Mouse (Mus musculus) heart, embryonic 14.5 days (tissue): ENCODE results near the gene Parvb. TPM values are rescaled to one million over a fixed set of nuclear protein-coding genes. Genes with fewer than 3 reads are reported as not detected.
A peak's percentile ranks its signal among the peaks of the same experiment; 100 is the strongest.

Source experiments
- ATAC-seq: fragments of 200-750 bp; cut with Nextera tagmentation; 2 replicates; pipeline ENCODE4 v1.8.0; 2017; ENCODE audit warnings: low read depth, moderate TSS enrichment; ENCODE audit not compliant: insufficient number of reproducible peaks, insufficient read depth, low FRiP score
- H3K27ac ChIP-seq, 2 experiments: fragments of 200-500 bp in 1 of 2; fragments of 300-500 bp in 1 of 2; sonication (generic) in 1 of 2; replicated peaks in 1 of 2; 2 replicates each; pipeline ENCODE4 v1.5.1; 2012 to 2014; ENCODE audit warnings: low read depth in 2 of 2, low read length in 2 of 2, control low read depth in 1 of 2, mild to moderate bottlenecking in 1 of 2, mixed read lengths in 1 of 2; ENCODE audit not compliant: control insufficient read depth in 1 of 2, insufficient read depth in 1 of 2
- H3K27me3 ChIP-seq: fragments of 300-500 bp; sonication (generic); 2 replicates; pipeline ENCODE4 v1.6.1; 2014; ENCODE audit warnings: mild to moderate bottlenecking, low read length, control low read depth; ENCODE audit not compliant: control insufficient read depth, insufficient read depth
- H3K36me3 ChIP-seq: fragments of 300-500 bp; sonication (generic); 2 replicates; pipeline ENCODE4 v1.6.1; 2014; ENCODE audit warnings: mild to moderate bottlenecking, control low read depth, low read length, mixed read lengths; ENCODE audit not compliant: control insufficient read depth, insufficient read depth
- H3K4me1 ChIP-seq, 2 experiments: fragments of 200-500 bp in 1 of 2; fragments of 300-500 bp in 1 of 2; sonication (generic) in 1 of 2; 2 replicates each; pipeline ENCODE4 v1.6.1; 2012 to 2014; ENCODE audit warnings: low read length in 2 of 2, control low read depth in 1 of 2, mixed read lengths in 1 of 2; ENCODE audit not compliant: control insufficient read depth in 2 of 2, insufficient read depth in 2 of 2
- H3K4me2 ChIP-seq: fragments of 300-500 bp; sonication (generic); 2 replicates; pipeline ENCODE4 v1.6.1; 2014; ENCODE audit warnings: mild to moderate bottlenecking, low read length
- H3K4me3 ChIP-seq, 2 experiments: fragments of 200-500 bp in 1 of 2; fragments of 300-500 bp in 1 of 2; sonication (generic) in 1 of 2; 2 replicates each; pipeline ENCODE4 v1.5.1; 2012 to 2014; ENCODE audit warnings: low read length in 2 of 2, mild to moderate bottlenecking in 2 of 2, control low read depth in 1 of 2, low read depth in 1 of 2, moderate library complexity in 1 of 2; ENCODE audit not compliant: control insufficient read depth in 1 of 2, insufficient read depth in 1 of 2
- H3K9ac ChIP-seq: fragments of 300-500 bp; sonication (generic); 2 replicates; pipeline ENCODE4 v1.6.1; 2014; ENCODE audit warnings: mild to moderate bottlenecking, low read length
- H3K9me3 ChIP-seq: fragments of 300-500 bp; sonication (generic); 2 replicates; pipeline ENCODE4 v1.6.1; 2016; ENCODE audit warnings: low read length, control low read depth; ENCODE audit not compliant: control insufficient read depth
- WGBS: fragments of 180-500 bp; shearing (Covaris S2); extraction: QIAGEN DNeasy Blood & Tissue Kit; methylation state at CpG from one replicate; pipeline ENCODE4 v1.1.7; 2014; 5-methylcytosine and 5-hydroxymethylcytosine counted together
- polyA plus RNA-seq: library from polyadenylated mRNA; unstranded; fragments of >200 nt; fragmentation: Nextera tagmentation; extraction: Ambion mirVana; gene quantifications from 2 replicates; pipeline ENCODE4 v1.2.1, GENCODE M21; 2014

Parvb gene
- 15.1 and 18.5 TPM in 2 replicates for polyA plus RNA-seq

GRCm38 (mm10) chr15:84231721-84232561, at the start of gene Parvb:
Gene Parvb (plus strand): TSS chr15:84232043.
- H3K9ac ChIP-seq = peak within 1 kb of the TSS; percentile 80
- peaks cover 15 to 20% of the 10 kb centered on the region in 2 experiments for H3K4me1 ChIP-seq
- no peaks in the 10 kb centered on the region for H3K27me3 ChIP-seq
- ATAC-seq = peak; percentile 69
- 0 out of 2 replicates have a peak, but pooled peaks cover 3% of the 10 kb centered on the region for H3K36me3 ChIP-seq
- H3K9me3 ChIP-seq = no peaks in the 10 kb centered on the region
- peak within 1 kb of the TSS; percentile 85 for H3K4me2 ChIP-seq
- under 1% methylated on average over 52 of the region's 53 CpGs for WGBS
- H3K27ac ChIP-seq = peak within 1 kb of the TSS; percentile 52 to 81
- peak within 1 kb of the TSS; percentile 63 to 65 for H3K4me3 ChIP-seq

DNA sequence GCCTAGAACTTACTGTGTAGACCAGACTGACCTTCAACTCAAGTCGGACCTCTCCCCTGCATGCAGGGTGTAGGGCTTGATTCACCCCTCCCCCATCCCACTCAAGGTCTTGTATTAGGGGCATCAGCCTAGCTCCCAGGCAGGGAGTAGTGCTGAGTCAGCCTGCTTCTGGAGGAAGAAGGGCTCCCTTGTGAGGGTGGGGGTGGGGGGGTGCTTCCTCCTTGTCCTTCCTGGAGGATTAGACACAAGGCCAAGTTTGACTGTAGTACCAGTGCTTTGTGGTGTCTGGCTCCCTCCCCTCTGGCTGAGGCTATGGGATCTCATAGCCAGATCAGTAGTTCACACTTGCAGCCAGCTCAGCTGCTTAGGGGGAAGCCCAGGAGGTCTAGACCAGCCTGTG, 47.9 kb upstream of the Parvb start:
- Histone ChIP-seq H3K27me3 (peaks cover 11% of the 10 kb centered on the region; the same call in 1 of the 2 replicates), H3K9ac (no peak overlapping the region), H3K27ac (no peak overlapping the region), H3K4me1 (peaks cover 0 to 3% of the 10 kb centered on the region in 2 experiments; a peak in 1 of 4 replicates), H3K4me2 (no peak overlapping the region), H3K4me3 (no peak overlapping the region), H3K9me3 (no peaks in the 10 kb centered on the region), H3K36me3 (no peaks in the 10 kb centered on the region)
- WGBS = 12% methylated on average over 1 of the region's 1 CpGs
- no peak for ATAC-seq

- H3K9ac ChIP-seq = no peak overlapping the region
- H3K27ac ChIP-seq = no peak overlapping the region
- H3K4me1 ChIP-seq = peaks cover 0 to 3% of the 10 kb centered on the region in 2 experiments; a peak in 1 of 4 replicates
- H3K27me3 ChIP-seq = peaks cover 11% of the 10 kb centered on the region; the same call in 1 of the 2 replicates
- no peak overlapping the region for H3K4me3 ChIP-seq
- no peaks in the 10 kb centered on the region for H3K9me3 ChIP-seq
- 44% methylated on average over 4 of the region's 4 CpGs for WGBS
- H3K36me3 ChIP-seq = no peaks in the 10 kb centered on the region
- H3K4me2 ChIP-seq = no peak overlapping the region
- ATAC-seq = no peak
Measured at GRCm38 (mm10) chr15:84186196-84186595, 45.6 kb upstream of the Parvb start.

DNA sequence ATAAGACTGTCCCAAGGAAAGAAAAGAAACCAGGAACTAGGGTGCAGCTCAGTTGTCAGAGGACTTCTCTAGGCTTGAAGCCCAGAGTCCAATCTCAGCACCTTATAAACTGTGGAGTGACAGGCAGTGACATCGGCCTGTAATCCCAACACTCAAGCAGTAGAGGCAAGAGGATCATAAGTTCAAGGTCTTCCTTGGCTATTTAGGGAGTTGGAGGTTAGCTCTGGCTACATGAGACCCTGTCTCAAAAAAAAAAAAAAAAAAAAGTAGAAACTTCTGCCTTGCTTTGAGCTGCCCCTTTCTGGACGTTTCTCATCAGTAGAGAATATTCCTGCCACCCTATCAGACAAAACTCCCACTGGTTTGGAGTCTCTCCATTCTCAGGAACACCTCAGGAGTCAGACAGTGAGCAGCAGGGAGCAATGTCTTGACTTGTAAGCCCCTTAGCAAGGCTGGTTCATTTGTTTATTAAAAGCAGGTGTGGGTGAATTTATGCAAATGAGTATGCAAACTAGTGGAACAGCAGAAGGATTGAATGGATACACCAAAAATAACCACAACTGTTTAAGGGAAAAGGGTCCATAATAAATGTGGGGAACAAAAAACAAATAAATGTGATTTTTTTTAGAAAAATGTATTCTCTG, 42.8 kb upstream of the Parvb start:
- Histone ChIP-seq H3K4me1 (peaks cover 7% of the 10 kb centered on the region in 2 experiments), H3K27me3 (no peaks in the 10 kb centered on the region), H3K27ac (no peak overlapping the region), H3K36me3 (no peaks in the 10 kb centered on the region), H3K4me3 (no peak overlapping the region), H3K9ac (no peak overlapping the region), H3K4me2 (no peak overlapping the region), H3K9me3 (no peaks in the 10 kb centered on the region)
- WGBS = 53% methylated on average over 2 of the region's 2 CpGs
- ATAC-seq = no peak

DNA sequence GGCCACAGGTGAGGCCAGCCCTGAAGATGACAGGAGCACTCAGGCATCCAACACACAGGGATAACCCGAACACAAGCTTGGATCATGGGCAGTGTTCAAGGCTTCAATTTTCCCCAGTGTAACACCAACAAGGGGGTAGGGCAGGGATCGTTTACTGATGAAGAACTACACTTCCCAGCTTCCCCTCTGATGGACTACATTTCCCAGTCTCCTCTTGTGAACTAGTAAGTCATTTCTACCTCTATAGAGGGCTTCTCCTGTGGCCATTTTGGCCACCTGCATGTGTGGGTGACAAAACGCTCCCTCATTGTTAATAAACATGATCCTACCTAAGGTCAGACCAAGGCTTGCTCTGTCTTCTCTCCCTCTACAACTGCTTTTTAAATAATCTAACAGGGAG, 42.0 kb upstream of the Parvb start:
- no peak overlapping the region for H3K4me2 ChIP-seq
- no peak overlapping the region for H3K9ac ChIP-seq

GRCm38 (mm10) chr15:84191724-84192057, 40.2 kb upstream of the Parvb start:
- no peak for ATAC-seq
- Histone ChIP-seq H3K4me3 (peak overlapping the region; percentile 85 to 93), H3K9ac (peak overlapping the region; percentile 95), H3K27me3 (no peaks in the 10 kb centered on the region), H3K27ac (peak overlapping the region; percentile 49 to 99; a peak in 3 of 4 replicates), H3K4me1 (peaks cover 4 to 7% of the 10 kb centered on the region in 2 experiments), H3K4me2 (peak overlapping the region; percentile 79), H3K36me3 (peaks cover 18% of the 10 kb centered on the region), H3K9me3 (no peaks in the 10 kb centered on the region)
- WGBS = 2% methylated on average over 9 of the region's 9 CpGs

More for the DNA sequence above, 42.0 kb upstream of the Parvb start:
- Histone ChIP-seq H3K27ac (no peak overlapping the region), H3K4me3 (no peak overlapping the region), H3K9me3 (no peaks in the 10 kb centered on the region), H3K36me3 (no peaks in the 10 kb centered on the region), H3K4me1 (peaks cover 4 to 7% of the 10 kb centered on the region in 2 experiments), H3K27me3 (no peaks in the 10 kb centered on the region)
- no peak for ATAC-seq
- WGBS = 40% methylated on average over 3 of the region's 3 CpGs

DNA sequence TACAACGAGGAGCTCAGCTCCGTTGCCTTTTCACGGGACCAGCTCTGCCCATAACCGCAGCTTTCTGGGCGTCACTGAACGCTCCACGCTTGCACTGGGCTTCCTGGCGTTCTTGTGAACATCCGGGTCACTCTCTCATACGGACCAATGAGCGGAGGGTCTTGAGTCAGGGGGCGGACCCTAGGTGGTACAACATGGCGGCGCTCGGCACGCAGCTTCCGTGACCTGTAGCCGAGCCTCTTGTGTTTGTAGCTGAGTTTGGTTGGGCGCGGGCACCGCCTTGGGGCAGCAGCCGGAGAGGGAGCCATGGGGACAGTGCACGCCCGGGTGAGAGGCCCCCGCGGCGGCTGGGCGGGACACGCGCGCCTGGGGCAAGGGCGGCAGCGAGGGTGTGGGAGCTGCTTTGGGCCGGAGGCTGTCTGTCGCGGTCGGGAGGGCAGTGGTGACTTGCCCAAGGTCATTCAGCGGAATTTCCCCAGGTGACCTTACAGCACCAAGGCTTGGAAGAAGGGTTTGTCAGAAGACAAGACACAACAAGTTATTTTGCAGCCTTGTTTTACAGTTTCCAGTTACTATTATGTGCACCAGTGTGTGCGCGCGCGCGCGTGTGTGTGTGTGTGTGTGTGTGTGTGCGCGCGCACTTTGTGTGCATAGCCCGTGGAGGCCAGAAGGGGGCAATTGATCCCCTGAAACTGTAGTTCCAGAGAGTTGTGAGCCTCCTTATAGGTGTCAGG, 39.6 kb upstream of the Parvb start, which contains the start of gene Samm50:
Gene Samm50, plus strand, starts transcription at position 184 of the 734 bp plus-strand sequence.
- peak within 1 kb of the TSS; percentile 95 for H3K9ac ChIP-seq
- peak within 1 kb of the TSS; percentile 85 to 93 for H3K4me3 ChIP-seq
- WGBS = 3% methylated on average over 48 of the region's 48 CpGs
- no peaks in the 10 kb centered on the region for H3K9me3 ChIP-seq
- peaks cover 23% of the 10 kb centered on the region for H3K36me3 ChIP-seq
- peak within 1 kb of the TSS; percentile 96 to 99 for H3K27ac ChIP-seq
- peak; percentile 94 for ATAC-seq
- peak within 1 kb of the TSS; percentile 79 for H3K4me2 ChIP-seq
- H3K27me3 ChIP-seq = no peaks in the 10 kb centered on the region
- peaks cover 4 to 7% of the 10 kb centered on the region in 2 experiments for H3K4me1 ChIP-seq
